ENCODE assay signal across 15 mouse cellular contexts in the genomic region with DNA sequence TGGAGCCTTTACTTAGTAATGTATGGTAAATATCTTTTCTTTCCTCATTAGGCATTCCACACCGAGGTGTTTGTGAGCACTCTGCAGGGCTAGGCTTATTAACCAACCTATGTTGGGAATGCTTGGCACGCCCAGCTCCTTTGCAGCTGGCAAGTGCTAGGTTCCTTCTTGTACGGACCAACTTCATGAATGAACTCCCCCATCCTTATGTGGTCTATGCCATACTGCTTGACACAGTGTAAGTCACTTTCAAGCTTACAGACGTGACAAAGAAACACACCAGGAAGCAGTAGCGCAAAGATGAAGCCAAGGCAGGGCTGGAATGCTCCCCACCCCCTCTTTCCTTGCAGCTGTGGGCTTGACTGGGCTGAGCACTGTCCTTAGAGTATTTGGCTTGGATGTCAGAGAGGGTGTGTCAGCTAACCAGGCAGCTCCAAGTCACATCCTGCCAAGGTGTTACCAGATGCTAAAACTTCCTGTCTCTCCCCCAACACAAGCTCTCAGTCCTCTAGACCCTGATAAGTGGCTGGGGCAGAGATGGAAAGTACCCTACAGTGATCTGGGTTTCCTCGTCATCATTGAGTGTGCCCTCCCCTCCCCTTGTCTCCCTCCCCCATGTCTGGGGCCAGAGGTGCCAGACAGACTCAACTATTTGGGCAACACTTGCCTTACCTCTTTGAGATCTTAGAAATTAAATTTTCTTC.
A peak's percentile ranks its signal among the peaks of the same experiment; 100 is the strongest.
DNase-seq lines count a peak whose midpoint lies in the region; TF ChIP-seq lines count a peak whose summit lies in the region.
"Had no signal": no experiment of that assay in that cellular context is flagged by ENCODE, and none has a peak within 500 bp of the region (broad histone marks: within the 10 kb centered on the region; RNA-seq: fewer than 3 reads in every experiment).

No protein-coding gene starts in this region.

- intact Hi-C loops in left cerebral cortex, adult 2 months (cut with DNase I): no loop called here
- intact Hi-C loops in heart, postnatal 10 days (cut with DNase I): no loop called here

- TF ChIP-seq CTCF in left cerebral cortex, adult 2 months (IDR thresholded peaks at IDR 0.05): no peak

- peak in 1 of 2 experiments; percentile 9 for DNase-seq in left cerebral cortex, adult 2 months (ENCODE audit: extremely low spot score in 1 of 2, low spot score in 2 of 2)
- no peak for DNase-seq in left cerebral cortex, adult 11 months (ENCODE audit: low spot score)
- DNase-seq in 416B (ENCODE audit: low read depth): peak; percentile 63
- DNase-seq in T-cell, adult 2 months (ENCODE audit: low spot score): peak; percentile 18
- DNase-seq in lung, postnatal 14 days: peak; percentile 3
- no peak for DNase-seq in gastrocnemius, postnatal 25 days
- DNase-seq in thymus, adult 18-20 months: no peak
- DNase-seq in heart, postnatal 10 days: no peak
- DNase-seq: cerebellum, postnatal 14 days; heart, adult 2 months; kidney, postnatal 4 days; retina, postnatal 1 day; spleen, adult 18-20 months; thymus, adult 2 months had no signal

- peak overlapping the region; percentile 34; the same call in 1 of the 2 replicates for H3K27ac ChIP-seq in left cerebral cortex, adult 2 months
- H3K27ac ChIP-seq: forebrain, embryonic 10.5 days; heart, adult 2 months had no signal

- H3K4me3 ChIP-seq in left cerebral cortex, adult 2 months: no peak overlapping the region
- H3K4me3 ChIP-seq: forebrain, embryonic 10.5 days; heart, adult 2 months had no signal

Comparison
In these comparisons a context has a peak if more than half of its experiments do, and no peak if none do; other contexts are left out.
1. DNase-seq: peak in 416B (single experiment), T-cell, adult 2 months (single experiment) and lung, postnatal 14 days (single experiment); none in left cerebral cortex, adult 11 months (single experiment), gastrocnemius, postnatal 25 days (single experiment), thymus, adult 18-20 months (0 of 2) and heart, postnatal 10 days (0 of 2).